Mouse (Mus musculus) bone marrow macrophage, adult 2 months (primary cell): ENCODE results near the gene Olfr1394.

Source experiments
- CTCF ChIP-seq: IDR thresholded peaks from 2 replicates; pipeline ENCODE4 v1.5.1; 2012; ENCODE audit warnings: low read depth, mild to moderate bottlenecking, low read length, moderate library complexity
- POLR2A ChIP-seq: IDR thresholded peaks from 2 replicates; pipeline ENCODE4 v1.6.1; 2012; ENCODE audit warnings: mild to moderate bottlenecking, low read depth, low read length, borderline replicate concordance

DNA sequence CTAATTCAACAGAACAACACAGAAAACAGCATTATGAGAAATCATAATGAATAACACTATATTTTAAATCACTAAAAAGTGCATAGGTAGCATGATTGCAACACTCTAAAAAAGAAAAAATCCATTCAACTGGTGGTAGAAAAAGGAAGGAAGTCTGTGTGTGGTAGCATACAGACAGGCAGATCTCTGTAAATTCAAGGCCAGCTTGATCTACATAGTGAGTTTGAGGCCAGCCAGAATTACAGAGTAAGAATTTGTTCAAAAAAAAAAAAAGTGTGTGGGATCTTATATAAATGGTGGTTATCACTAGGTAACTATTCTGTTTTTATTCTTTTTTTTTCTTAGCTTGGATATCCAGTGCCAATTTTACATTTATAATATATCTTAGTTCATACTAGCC lies 47.0 kb downstream of the Olfr1394 start:
- TF ChIP-seq POLR2A (no peak), CTCF (no peak)
